Mouse (Mus musculus) hindbrain, embryonic 15.5 days (tissue): ENCODE measurements around the gene Xrcc1. TPM values are rescaled to one million over a fixed set of nuclear protein-coding genes. Genes with fewer than 3 reads are reported as not detected.

ENCODE experiments used
- ATAC-seq: fragments of 200-750 bp; cut with Nextera tagmentation; 2 replicates; pipeline ENCODE4 v1.8.0; 2017; ENCODE audit warnings: low read depth, moderate number of reproducible peaks, moderate TSS enrichment; ENCODE audit not compliant: low FRiP score
- H3K27ac ChIP-seq: fragments of 300-500 bp; sonication (generic); replicated peaks from 2 replicates; pipeline ENCODE4 v1.5.1; 2015; ENCODE audit warnings: mild to moderate bottlenecking, inconsistent platforms
- H3K27me3 ChIP-seq: fragments of 300-500 bp; sonication (generic); 2 replicates; pipeline ENCODE4 v1.6.1; 2015; ENCODE audit warnings: control low read depth, inconsistent platforms
- H3K36me3 ChIP-seq: fragments of 300-500 bp; sonication (generic); 2 replicates; pipeline ENCODE4 v1.6.1; 2015; ENCODE audit warnings: control low read depth, inconsistent platforms
- H3K4me1 ChIP-seq: fragments of 300-500 bp; sonication (generic); replicated peaks from 2 replicates; pipeline ENCODE4 v1.6.1; 2015; ENCODE audit warnings: control low read depth, inconsistent platforms
- H3K4me2 ChIP-seq: fragments of 300-500 bp; sonication (generic); 2 replicates; pipeline ENCODE4 v1.6.1; 2015; ENCODE audit warnings: moderate library complexity, mild to moderate bottlenecking, inconsistent platforms
- H3K4me3 ChIP-seq: fragments of 300-500 bp; sonication (generic); 2 replicates; pipeline ENCODE4 v1.5.1; 2015; ENCODE audit warnings: mild to moderate bottlenecking, inconsistent platforms
- H3K9ac ChIP-seq: fragments of 300-500 bp; sonication (generic); 2 replicates; pipeline ENCODE4 v1.6.1; 2015; ENCODE audit warnings: inconsistent platforms
- H3K9me3 ChIP-seq: fragments of 300-500 bp; sonication (generic); 2 replicates; pipeline ENCODE4 v1.6.1; 2016; ENCODE audit warnings: control low read depth, inconsistent platforms
- WGBS: fragments of 180-500 bp; shearing (Covaris S2); methylation state at CpG from one replicate; pipeline ENCODE4 v1.1.7; 2015; 5-methylcytosine and 5-hydroxymethylcytosine counted together
- polyA plus RNA-seq: library from polyadenylated mRNA; unstranded; fragments of >200 nt; fragmentation: Nextera tagmentation; extraction: Ambion mirVana; gene quantifications from 2 replicates; pipeline ENCODE4 v1.2.1, GENCODE M21; 2015

Xrcc1 gene
- polyA plus RNA-seq, 1 experiment from 2014 or later: 72.1 TPM

GRCm38 (mm10) chr7:24593621-24594308, 47.7 kb downstream of the Xrcc1 start:
- 3% methylated on average over 39 of the region's 39 CpGs for WGBS
- ATAC-seq: peak; percentile 87
- peak overlapping the region; percentile 67 for H3K9ac ChIP-seq

DNA sequence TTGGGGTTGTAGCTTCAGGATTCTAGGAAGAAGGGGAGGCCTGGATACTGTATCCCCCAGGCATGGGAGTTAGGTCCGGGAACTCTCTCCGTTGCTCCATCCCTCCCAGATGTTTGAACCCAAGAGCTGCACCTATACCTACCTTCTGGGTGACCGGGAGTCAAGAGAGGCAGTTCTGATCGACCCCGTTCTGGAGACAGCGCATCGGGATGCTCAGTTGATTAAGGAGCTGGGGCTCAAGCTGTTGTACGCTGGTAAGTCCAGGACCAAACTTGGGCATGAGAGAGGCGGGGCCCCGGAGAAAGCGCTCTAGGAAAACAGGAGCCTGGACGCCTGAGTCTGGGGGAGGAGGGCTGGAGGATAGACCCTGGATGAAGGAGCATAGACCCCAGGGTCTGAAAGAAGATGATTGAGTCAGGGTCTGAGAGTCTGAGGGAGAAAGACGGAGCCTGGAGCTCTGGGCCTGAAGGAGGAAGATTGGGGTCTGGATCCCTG, 48.3 kb downstream of the Xrcc1 start:
- WGBS: 3% methylated on average over 13 of the region's 13 CpGs
- Histone ChIP-seq H3K36me3 (no peaks in the 10 kb centered on the region), H3K27me3 (no peaks in the 10 kb centered on the region), H3K27ac (no peak overlapping the region), H3K9ac (peak overlapping the region; percentile 67), H3K4me1 (peaks cover 30% of the 10 kb centered on the region), H3K4me3 (peak overlapping the region; percentile 71), H3K9me3 (no peaks in the 10 kb centered on the region), H3K4me2 (peak overlapping the region; percentile 68)
- ATAC-seq: no peak; the same call in 1 of the 2 replicates

More at GRCm38 (mm10) chr7:24593621-24594308, 47.7 kb downstream of the Xrcc1 start:
- Histone ChIP-seq H3K4me1 (peaks cover 30% of the 10 kb centered on the region), H3K36me3 (no peaks in the 10 kb centered on the region), H3K27me3 (no peaks in the 10 kb centered on the region), H3K9me3 (no peaks in the 10 kb centered on the region), H3K27ac (no peak overlapping the region), H3K4me3 (peak overlapping the region; percentile 71), H3K4me2 (peak overlapping the region; percentile 68)

DNA sequence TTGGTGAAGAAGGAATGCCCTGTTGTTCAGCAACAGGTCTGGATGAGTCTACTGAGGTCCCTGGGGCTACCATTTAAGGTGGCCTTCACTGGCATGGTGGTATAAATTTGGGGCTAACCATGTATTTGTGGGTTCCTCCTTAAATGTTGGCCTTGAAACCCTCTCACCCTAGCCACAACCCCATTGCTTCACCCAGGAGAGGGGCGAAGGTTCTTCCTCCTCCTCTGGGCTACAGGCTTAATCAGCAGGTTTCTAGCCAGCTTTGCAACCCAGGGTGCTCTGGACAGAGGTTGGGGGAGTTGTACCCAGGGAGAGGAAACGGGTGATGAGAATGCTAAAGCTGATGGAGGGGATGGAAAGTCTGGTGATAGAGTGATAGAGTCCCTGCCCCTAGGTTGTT, 49.4 kb downstream of the Xrcc1 start:
- Histone ChIP-seq H3K27me3 (no peaks in the 10 kb centered on the region), H3K36me3 (no peaks in the 10 kb centered on the region), H3K9ac (no peak overlapping the region), H3K4me3 (no peak overlapping the region), H3K4me1 (peaks cover 30% of the 10 kb centered on the region), H3K27ac (no peak overlapping the region), H3K4me2 (no peak overlapping the region), H3K9me3 (no peaks in the 10 kb centered on the region)
- 88% methylated on average over 2 of the region's 2 CpGs for WGBS
- no peak for ATAC-seq

DNA sequence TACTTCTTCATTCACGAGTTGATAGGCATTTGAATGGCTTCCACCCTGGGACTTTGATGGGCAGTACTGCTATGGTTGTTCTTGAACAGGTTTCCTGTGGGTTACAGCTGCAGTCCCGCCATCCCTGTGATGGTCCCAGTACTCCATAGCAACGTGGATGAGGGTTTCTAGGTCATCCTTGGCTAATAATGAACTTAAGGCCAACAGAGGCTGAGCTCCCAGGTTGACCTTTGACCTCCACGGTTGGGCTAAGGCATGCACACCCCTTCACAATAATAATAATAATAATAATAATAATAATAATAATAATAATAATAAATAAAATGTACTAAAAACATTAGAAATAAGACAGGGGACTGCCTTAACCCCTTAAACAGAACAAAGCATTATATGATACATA, 52.0 kb downstream of the Xrcc1 start:
- Histone ChIP-seq H3K27ac (no peak overlapping the region), H3K4me2 (no peak overlapping the region), H3K4me1 (peaks cover 27% of the 10 kb centered on the region), H3K36me3 (no peaks in the 10 kb centered on the region), H3K9me3 (no peaks in the 10 kb centered on the region), H3K4me3 (no peak overlapping the region), H3K27me3 (no peaks in the 10 kb centered on the region), H3K9ac (no peak overlapping the region)
- WGBS: 70% methylated on average over 4 of the region's 4 CpGs
- no peak for ATAC-seq

GRCm38 (mm10) chr7:24599211-24600067, 53.4 kb downstream of the Xrcc1 start:
- no peaks in the 10 kb centered on the region for H3K9me3 ChIP-seq
- no peaks in the 10 kb centered on the region for H3K27me3 ChIP-seq
- no peak overlapping the region for H3K4me3 ChIP-seq
- no peak overlapping the region for H3K9ac ChIP-seq
- H3K4me2 ChIP-seq: no peak overlapping the region
- no peak for ATAC-seq
- no peak overlapping the region for H3K27ac ChIP-seq
- H3K36me3 ChIP-seq: no peaks in the 10 kb centered on the region
- 80% methylated on average over 15 of the region's 15 CpGs for WGBS
- H3K4me1 ChIP-seq: peaks cover 14% of the 10 kb centered on the region

- H3K27me3 ChIP-seq: no peaks in the 10 kb centered on the region
- H3K4me3 ChIP-seq: peak overlapping the region; percentile 25
- peak overlapping the region; percentile 69 for H3K27ac ChIP-seq
- H3K4me1 ChIP-seq: peaks cover 7% of the 10 kb centered on the region; the same call in 1 of the 2 replicates
- no peaks in the 10 kb centered on the region for H3K36me3 ChIP-seq
- H3K4me2 ChIP-seq: peak overlapping the region; percentile 52
- H3K9me3 ChIP-seq: no peaks in the 10 kb centered on the region
- WGBS: 3% methylated on average over 13 of the region's 13 CpGs
- peak; percentile 91 for ATAC-seq
- no peak overlapping the region for H3K9ac ChIP-seq
Measured at GRCm38 (mm10) chr7:24600941-24601597, 55.0 kb downstream of the Xrcc1 start.

GRCm38 (mm10) chr7:24605561-24605960, 59.5 kb downstream of the Xrcc1 start:
- Histone ChIP-seq H3K27me3 (peaks cover 18% of the 10 kb centered on the region), H3K9me3 (no peaks in the 10 kb centered on the region), H3K27ac (no peak overlapping the region), H3K4me2 (no peak overlapping the region), H3K36me3 (no peaks in the 10 kb centered on the region), H3K9ac (no peak overlapping the region), H3K4me1 (peaks cover 12% of the 10 kb centered on the region), H3K4me3 (no peak overlapping the region)
- no peak for ATAC-seq
- 80% methylated on average over 7 of the region's 7 CpGs for WGBS

DNA sequence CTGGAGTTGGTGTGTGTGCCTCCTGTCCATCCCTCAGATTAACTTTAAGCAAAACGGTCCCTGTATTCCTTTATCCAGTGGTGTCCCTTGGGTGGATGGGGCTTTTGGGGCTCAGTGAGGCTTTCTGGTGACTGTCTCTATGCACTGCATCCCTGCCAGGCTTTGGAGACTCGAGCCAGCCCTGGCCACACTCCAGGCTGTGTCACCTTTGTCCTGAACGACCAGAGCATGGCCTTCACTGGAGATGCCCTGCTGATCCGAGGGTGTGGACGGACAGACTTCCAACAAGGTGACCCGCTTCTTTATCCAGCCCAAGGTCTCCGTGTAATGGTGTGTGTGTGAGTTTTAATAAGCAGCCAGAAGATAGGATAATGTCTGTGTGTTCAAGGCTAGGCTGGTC, 60.0 kb downstream of the Xrcc1 start:
- no peak overlapping the region for H3K27ac ChIP-seq
- peaks cover 17% of the 10 kb centered on the region for H3K4me1 ChIP-seq
- H3K27me3 ChIP-seq: peaks cover 23% of the 10 kb centered on the region
- 81% methylated on average over 7 of the region's 7 CpGs for WGBS
- H3K9ac ChIP-seq: no peak overlapping the region
- H3K36me3 ChIP-seq: no peaks in the 10 kb centered on the region
- no peak for ATAC-seq
- no peak overlapping the region for H3K4me3 ChIP-seq
- H3K4me2 ChIP-seq: no peak overlapping the region
- no peaks in the 10 kb centered on the region for H3K9me3 ChIP-seq

GRCm38 (mm10) chr7:24608017-24608416, 61.9 kb downstream of the Xrcc1 start:
- H3K27me3 ChIP-seq: peaks cover 41% of the 10 kb centered on the region
- peak; percentile 79; the same call in 1 of the 2 replicates for ATAC-seq
- H3K9ac ChIP-seq: no peak overlapping the region
- H3K4me3 ChIP-seq: no peak overlapping the region
- no peak overlapping the region for H3K4me2 ChIP-seq
- no peak overlapping the region for H3K27ac ChIP-seq
- no peaks in the 10 kb centered on the region for H3K36me3 ChIP-seq
- H3K9me3 ChIP-seq: no peaks in the 10 kb centered on the region
- WGBS: 56% methylated on average over 6 of the region's 6 CpGs
- peaks cover 21% of the 10 kb centered on the region for H3K4me1 ChIP-seq

GRCm38 (mm10) chr7:24608561-24608960, 62.5 kb downstream of the Xrcc1 start:
- ATAC-seq: no peak
- H3K9ac ChIP-seq: no peak overlapping the region
- H3K27me3 ChIP-seq: peaks cover 47% of the 10 kb centered on the region
- no peaks in the 10 kb centered on the region for H3K9me3 ChIP-seq
- no peak overlapping the region for H3K4me3 ChIP-seq
- no peaks in the 10 kb centered on the region for H3K36me3 ChIP-seq
- no peak overlapping the region for H3K4me2 ChIP-seq
- no peak overlapping the region for H3K27ac ChIP-seq
- 73% methylated on average over 8 of the region's 8 CpGs for WGBS
- peaks cover 21% of the 10 kb centered on the region for H3K4me1 ChIP-seq

DNA sequence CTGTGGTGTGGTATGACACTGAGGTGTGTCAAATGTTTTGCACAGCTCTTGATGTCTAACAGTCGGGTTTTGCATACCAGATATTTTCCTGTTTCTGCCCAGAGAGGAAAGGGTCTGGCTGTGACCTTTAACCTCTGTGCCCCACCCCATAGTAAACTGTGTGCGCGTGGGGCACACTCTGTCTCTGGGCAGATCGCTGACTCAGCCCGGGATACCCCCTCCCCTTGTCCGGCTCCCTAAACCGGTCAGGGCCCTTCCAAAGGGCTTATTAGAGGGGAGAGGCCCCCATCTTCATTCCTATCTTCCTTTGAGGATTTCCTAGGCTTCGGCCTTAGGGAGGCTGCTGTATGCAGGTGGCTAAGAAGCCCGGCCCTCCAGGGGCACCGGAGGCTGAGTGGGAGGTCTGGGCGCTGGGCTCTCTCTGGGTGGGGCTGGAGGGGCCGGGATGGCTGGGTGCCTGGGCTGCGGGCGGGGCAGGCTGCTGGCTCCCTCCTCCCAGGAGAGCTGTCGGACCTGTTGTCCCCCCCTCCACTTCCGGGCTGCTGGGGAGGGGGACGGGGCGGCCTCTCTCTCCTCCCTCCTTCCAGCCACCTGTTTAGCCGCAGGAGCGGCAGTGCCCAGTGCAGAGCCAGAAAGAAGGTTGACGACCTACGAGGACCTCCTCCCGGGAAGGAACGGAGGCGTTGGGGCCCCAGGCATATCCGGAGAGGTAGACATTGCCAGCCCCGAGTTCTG, 64.2 kb downstream of the Xrcc1 start, which contains the start of gene Phldb3:
TSS of gene Phldb3 (plus strand) at position 620 of the 735 bp plus-strand sequence.
- peak within 1 kb of the TSS; percentile 33 for H3K4me3 ChIP-seq
- no peak within 1 kb of the TSS for H3K9ac ChIP-seq
- no peak for ATAC-seq
- H3K4me2 ChIP-seq: peak within 1 kb of the TSS; percentile 56
- WGBS: 5% methylated on average over 25 of the region's 27 CpGs
- H3K27me3 ChIP-seq: peaks cover 50% of the 10 kb centered on the region
- H3K36me3 ChIP-seq: no peaks in the 10 kb centered on the region
- H3K9me3 ChIP-seq: no peaks in the 10 kb centered on the region
- H3K4me1 ChIP-seq: peaks cover 21% of the 10 kb centered on the region
- H3K27ac ChIP-seq: no peak within 1 kb of the TSS
